Mouse (Mus musculus) embryonic fibroblast, embryonic 13.5 days (primary cell): ENCODE measurements around the gene Vmn1r5.

Experiments used
- CTCF ChIP-seq: IDR thresholded peaks from 2 replicates; pipeline ENCODE4 v1.5.1; 2011; ENCODE audit warnings: mild to moderate bottlenecking, control low read depth, low read length, moderate library complexity, borderline replicate concordance; ENCODE audit not compliant: insufficient read depth
- POLR2A ChIP-seq: IDR thresholded peaks from 2 replicates; pipeline ENCODE4 v1.6.1; 2011; ENCODE audit warnings: low read depth, mild to moderate bottlenecking, control low read depth, low read length, moderate library complexity

GRCm38 (mm10) chr6:56923726-56924707 lies 46.1 kb upstream of the Vmn1r5 start, which contains the start of the genes Nt5c3 and Vmn1r4:
- TF ChIP-seq POLR2A: peak; percentile 80
- no peak for TF ChIP-seq CTCF
